9 mouse cellular contexts compared by ENCODE assay signal in genomic region chr5:125390906-125391477, GRCm38 (mm10). TPM values are rescaled to one million over a fixed set of nuclear protein-coding genes. Genes with fewer than 3 reads are reported as not detected.
DNase-seq lines count a peak whose midpoint lies in the region; ATAC-seq and TF ChIP-seq lines count a peak whose summit lies in the region.
"Had no signal": no experiment of that assay in that cellular context is flagged by ENCODE, and none has a peak within 500 bp of the region (broad histone marks: within the 10 kb centered on the region; RNA-seq: fewer than 3 reads in every experiment).

No protein-coding gene starts in this region.

- H3K27ac ChIP-seq in heart, embryonic 13.5 days (replicated peaks) = peak overlapping the region; percentile 100
- 0 out of 2 replicates have a peak overlapping the region, but pooled peaks have one; percentile 18 for H3K27ac ChIP-seq in neural tube, embryonic 13.5 days (replicated peaks)
- H3K27ac ChIP-seq in intestine, postnatal 0 days (ENCODE audit: low read depth, low read length) = peak overlapping the region; percentile 99
- H3K27ac ChIP-seq in stomach, embryonic 14.5 days (ENCODE audit: low read length) = peak overlapping the region; percentile 58; the same call in 1 of the 2 replicates

- no peaks in the 10 kb centered on the region for H3K27me3 ChIP-seq in heart, embryonic 13.5 days (replicated peaks)
- no peaks in the 10 kb centered on the region for H3K27me3 ChIP-seq in neural tube, embryonic 13.5 days
- no peaks in the 10 kb centered on the region for H3K27me3 ChIP-seq in intestine, postnatal 0 days (replicated peaks; ENCODE audit: control insufficient read depth, insufficient read depth, low read length)
- H3K27me3 ChIP-seq in stomach, embryonic 14.5 days (ENCODE audit: control insufficient read depth, insufficient read depth, low read length) = no peaks in the 10 kb centered on the region

- no peak for DNase-seq in heart, postnatal 14 days
- DNase-seq in neural tube, embryonic 10.5 days (ENCODE audit: extremely low spot score, low spot score) = no peak
- no peak for DNase-seq in natural killer cell, adult 2 months (ENCODE audit: low spot score in 2 of 2)
- DNase-seq in gastrocnemius, postnatal 25 days = no peak

- no peaks in the 10 kb centered on the region for H3K9me3 ChIP-seq in heart, embryonic 13.5 days
- no peaks in the 10 kb centered on the region for H3K9me3 ChIP-seq in neural tube, embryonic 13.5 days
- no peaks in the 10 kb centered on the region for H3K9me3 ChIP-seq in intestine, postnatal 0 days (ENCODE audit: control insufficient read depth)
- no peaks in the 10 kb centered on the region for H3K9me3 ChIP-seq in stomach, embryonic 14.5 days (ENCODE audit: control insufficient read depth, low read depth, low read length)
- H3K9me3 ChIP-seq: G1E had no signal

- peak overlapping the region; percentile 52; the same call in 1 of the 2 replicates for H3K9ac ChIP-seq in heart, embryonic 13.5 days
- H3K9ac ChIP-seq in neural tube, embryonic 13.5 days = no peak overlapping the region
- no peak overlapping the region for H3K9ac ChIP-seq in intestine, postnatal 0 days (ENCODE audit: low read depth, low read length)
- H3K9ac ChIP-seq in stomach, embryonic 14.5 days (replicated peaks; ENCODE audit: low read depth, low read length) = no peak overlapping the region

- no peak for ATAC-seq in heart, embryonic 13.5 days (ENCODE audit: extremely low read depth, insufficient number of reproducible peaks, low FRiP score, low TSS enrichment)
- ATAC-seq in neural tube, embryonic 13.5 days (ENCODE audit: low read depth) = no peak
- no peak for ATAC-seq in intestine, postnatal 0 days
- no peak for ATAC-seq in stomach, embryonic 14.5 days (ENCODE audit: insufficient number of reproducible peaks, insufficient read depth, low FRiP score, low read depth)

- peaks cover 55% of the 10 kb centered on the region for H3K4me1 ChIP-seq in heart, embryonic 13.5 days
- H3K4me1 ChIP-seq in neural tube, embryonic 13.5 days (replicated peaks) = peaks cover 54% of the 10 kb centered on the region
- H3K4me1 ChIP-seq in intestine, postnatal 0 days (replicated peaks; ENCODE audit: control insufficient read depth, insufficient read depth, low read length) = 0 out of 2 replicates have a peak, but pooled peaks cover 16% of the 10 kb centered on the region
- peaks cover 15% of the 10 kb centered on the region for H3K4me1 ChIP-seq in stomach, embryonic 14.5 days (ENCODE audit: control insufficient read depth, insufficient read depth, low read length)

- no peak overlapping the region for H3K4me3 ChIP-seq in heart, embryonic 13.5 days
- no peak overlapping the region for H3K4me3 ChIP-seq in neural tube, embryonic 13.5 days
- no peak overlapping the region for H3K4me3 ChIP-seq in intestine, postnatal 0 days (ENCODE audit: low read depth, low read length)
- H3K4me3 ChIP-seq in stomach, embryonic 14.5 days (ENCODE audit: low read depth, low read length) = no peak overlapping the region

- no peak for TF ChIP-seq CTCF in intestine, postnatal 0 days (IDR thresholded peaks at IDR 0.05; ENCODE audit: low read depth)

- WGBS in heart, embryonic 13.5 days = 89% methylated on average over 3 of the region's 3 CpGs
- WGBS in neural tube, embryonic 13.5 days = 94% methylated on average over 3 of the region's 3 CpGs
- 87% methylated on average over 3 of the region's 3 CpGs for WGBS in intestine, postnatal 0 days
- WGBS in stomach, embryonic 14.5 days = 87% methylated on average over 3 of the region's 3 CpGs

- intact Hi-C loops in heart, postnatal 14 days (cut with DNase I) = no loop called here

- H3K4me2 ChIP-seq in heart, embryonic 13.5 days = peak overlapping the region; percentile 72
- H3K4me2 ChIP-seq in neural tube, embryonic 13.5 days = no peak overlapping the region
- H3K4me2 ChIP-seq in intestine, postnatal 0 days (replicated peaks; ENCODE audit: low read depth) = no peak overlapping the region; the same call in 1 of the 2 replicates
- H3K4me2 ChIP-seq in stomach, embryonic 14.5 days (replicated peaks; ENCODE audit: low read depth, low read length) = no peak overlapping the region

- peaks cover 13% of the 10 kb centered on the region for H3K36me3 ChIP-seq in heart, embryonic 13.5 days
- H3K36me3 ChIP-seq in neural tube, embryonic 13.5 days = peaks cover 4% of the 10 kb centered on the region
- H3K36me3 ChIP-seq in intestine, postnatal 0 days (ENCODE audit: control insufficient read depth, insufficient read depth) = peaks cover 8% of the 10 kb centered on the region
- peaks cover under 1% of the 10 kb centered on the region; the same call in 1 of the 2 replicates for H3K36me3 ChIP-seq in stomach, embryonic 14.5 days (ENCODE audit: control insufficient read depth, insufficient read depth, low read length)

RNA-seq across cellular contexts. Expression of gene Ubc, which starts 1.0 kb away (rescaled TPM):
- polyA plus RNA-seq in heart, embryonic 13.5 days (2015; fragmentation: Nextera tagmentation; extraction: Ambion mirVana) = 819 and 833 TPM in 2 replicates
- 1,000 to 10,000 TPM in 1 of 2 experiments, 100 to 1,000 TPM in 1; 947 to 1,009 TPM for total RNA-seq in heart, postnatal 14 days (2021)
- 1,127 and 1,268 TPM in 2 replicates for polyA plus RNA-seq in neural tube, embryonic 13.5 days (2015; fragmentation: Nextera tagmentation; extraction: Ambion mirVana)
- 345 and 371 TPM in 2 replicates for polyA plus RNA-seq in intestine, postnatal 0 days (2015; fragmentation: Nextera tagmentation; extraction: Ambion mirVana)
- polyA plus RNA-seq in stomach, embryonic 14.5 days (2014; fragmentation: Nextera tagmentation; extraction: Ambion mirVana) = 1,055 and 1,113 TPM in 2 replicates
- 1,000 to 10,000 TPM in 1 of 2 experiments, 100 to 1,000 TPM in 1; 606 to 1,413 TPM for total RNA-seq in gastrocnemius, postnatal 25 days (2021)

RNA-seq across cellular contexts. Expression of gene Gm10382, which starts 1.9 kb away (rescaled TPM):
- polyA plus RNA-seq in heart, embryonic 13.5 days (2015; fragmentation: Nextera tagmentation; extraction: Ambion mirVana) = 0.68 and 0.70 TPM in 2 replicates
- total RNA-seq in heart, postnatal 14 days (2021) = under 1 TPM in 1 of 2 experiments, not detected in 1; 0.24 TPM
- 0.52 and 0.73 TPM in 2 replicates for polyA plus RNA-seq in neural tube, embryonic 13.5 days (2015; fragmentation: Nextera tagmentation; extraction: Ambion mirVana)
- polyA plus RNA-seq in intestine, postnatal 0 days (2015; fragmentation: Nextera tagmentation; extraction: Ambion mirVana) = 0.16 and 0.24 TPM in 2 replicates
- 0.20 and 0.35 TPM in 2 replicates for polyA plus RNA-seq in stomach, embryonic 14.5 days (2014; fragmentation: Nextera tagmentation; extraction: Ambion mirVana)
- not detected for total RNA-seq in gastrocnemius, postnatal 25 days (2021)
- total RNA-seq: G1E had no signal

RNA-seq across cellular contexts. Expression of gene Dhx37, which starts 42.9 kb away (rescaled TPM):
- polyA plus RNA-seq in heart, embryonic 13.5 days (2015; fragmentation: Nextera tagmentation; extraction: Ambion mirVana) = 8.5 and 9.8 TPM in 2 replicates
- 10 to 100 TPM; 10.8 to 11.5 TPM for total RNA-seq in heart, postnatal 14 days (2021)
- 9.0 and 10.6 TPM in 2 replicates for polyA plus RNA-seq in neural tube, embryonic 13.5 days (2015; fragmentation: Nextera tagmentation; extraction: Ambion mirVana)
- 2.5 and 3.2 TPM in 2 replicates for polyA plus RNA-seq in intestine, postnatal 0 days (2015; fragmentation: Nextera tagmentation; extraction: Ambion mirVana)
- polyA plus RNA-seq in stomach, embryonic 14.5 days (2014; fragmentation: Nextera tagmentation; extraction: Ambion mirVana) = 7.5 and 9.2 TPM in 2 replicates
- total RNA-seq in gastrocnemius, postnatal 25 days (2021) = 1 to 10 TPM; 3.6 to 3.8 TPM

RNA-seq across cellular contexts. Expression of gene Scarb1, which starts 50.1 kb away (rescaled TPM):
- 65.6 and 69.7 TPM in 2 replicates for polyA plus RNA-seq in heart, embryonic 13.5 days (2015; fragmentation: Nextera tagmentation; extraction: Ambion mirVana)
- total RNA-seq in heart, postnatal 14 days (2021) = 10 to 100 TPM; 60.1 to 77.5 TPM
- 28.8 and 33.2 TPM in 2 replicates for polyA plus RNA-seq in neural tube, embryonic 13.5 days (2015; fragmentation: Nextera tagmentation; extraction: Ambion mirVana)
- 26.5 TPM in 2 replicates for polyA plus RNA-seq in intestine, postnatal 0 days (2015; fragmentation: Nextera tagmentation; extraction: Ambion mirVana)
- polyA plus RNA-seq in stomach, embryonic 14.5 days (2014; fragmentation: Nextera tagmentation; extraction: Ambion mirVana) = 45.0 and 47.1 TPM in 2 replicates
- total RNA-seq in gastrocnemius, postnatal 25 days (2021) = 10 to 100 TPM; 11.7 to 25.2 TPM

RNA-seq across cellular contexts. Expression of gene Bri3bp, which starts 50.4 kb away (rescaled TPM):
- polyA plus RNA-seq in heart, embryonic 13.5 days (2015; fragmentation: Nextera tagmentation; extraction: Ambion mirVana) = 35.8 and 42.0 TPM in 2 replicates
- 10 to 100 TPM; 48.0 to 62.4 TPM for total RNA-seq in heart, postnatal 14 days (2021)
- 33.3 and 33.8 TPM in 2 replicates for polyA plus RNA-seq in neural tube, embryonic 13.5 days (2015; fragmentation: Nextera tagmentation; extraction: Ambion mirVana)
- polyA plus RNA-seq in intestine, postnatal 0 days (2015; fragmentation: Nextera tagmentation; extraction: Ambion mirVana) = 35.7 and 42.8 TPM in 2 replicates
- 28.3 and 34.1 TPM in 2 replicates for polyA plus RNA-seq in stomach, embryonic 14.5 days (2014; fragmentation: Nextera tagmentation; extraction: Ambion mirVana)
- 1 to 10 TPM; 3.5 to 4.7 TPM for total RNA-seq in gastrocnemius, postnatal 25 days (2021)

Comparison
In these comparisons a context has a peak if more than half of its experiments do, and no peak if none do; other contexts are left out.
1. H3K27ac ChIP-seq: peak in every context shown above with its lines; median percentile 100 in heart, embryonic 13.5 days; 99 in intestine, postnatal 0 days; 58 in stomach, embryonic 14.5 days; 18 in neural tube, embryonic 13.5 days.